Mouse (Mus musculus) left cerebral cortex, postnatal 4 days (tissue): ENCODE data around the gene Tmem145. TPM values are rescaled to one million over a fixed set of nuclear protein-coding genes. Genes with fewer than 3 reads are reported as not detected.
A peak's percentile ranks its signal among the peaks of the same experiment; 100 is the strongest.
"Not testable (repeated sequence)": the region's sequence is repeated elsewhere in the genome, so short reads cannot be mapped to it uniquely, and the experiment has no call there.

Source experiments
- DNase-seq: peaks from one replicate; pipeline ENCODE4 v3.0.0-alpha.2; 2022
- intact Hi-C: fragments of 180-260 bp; cut with DNase I; formaldehyde crosslinking; loops from one replicate; pipeline ENCODE4 v1.15.1; 2025
- total RNA-seq, 2 experiments: library from RNA; stranded (reverse); gene quantifications; 2 replicates each; pipeline ENCODE4 v1.2.3; 2021

Tmem145 gene
- total RNA-seq, 2 experiments from 2014 or later: 99.6 to 104 TPM

DNA sequence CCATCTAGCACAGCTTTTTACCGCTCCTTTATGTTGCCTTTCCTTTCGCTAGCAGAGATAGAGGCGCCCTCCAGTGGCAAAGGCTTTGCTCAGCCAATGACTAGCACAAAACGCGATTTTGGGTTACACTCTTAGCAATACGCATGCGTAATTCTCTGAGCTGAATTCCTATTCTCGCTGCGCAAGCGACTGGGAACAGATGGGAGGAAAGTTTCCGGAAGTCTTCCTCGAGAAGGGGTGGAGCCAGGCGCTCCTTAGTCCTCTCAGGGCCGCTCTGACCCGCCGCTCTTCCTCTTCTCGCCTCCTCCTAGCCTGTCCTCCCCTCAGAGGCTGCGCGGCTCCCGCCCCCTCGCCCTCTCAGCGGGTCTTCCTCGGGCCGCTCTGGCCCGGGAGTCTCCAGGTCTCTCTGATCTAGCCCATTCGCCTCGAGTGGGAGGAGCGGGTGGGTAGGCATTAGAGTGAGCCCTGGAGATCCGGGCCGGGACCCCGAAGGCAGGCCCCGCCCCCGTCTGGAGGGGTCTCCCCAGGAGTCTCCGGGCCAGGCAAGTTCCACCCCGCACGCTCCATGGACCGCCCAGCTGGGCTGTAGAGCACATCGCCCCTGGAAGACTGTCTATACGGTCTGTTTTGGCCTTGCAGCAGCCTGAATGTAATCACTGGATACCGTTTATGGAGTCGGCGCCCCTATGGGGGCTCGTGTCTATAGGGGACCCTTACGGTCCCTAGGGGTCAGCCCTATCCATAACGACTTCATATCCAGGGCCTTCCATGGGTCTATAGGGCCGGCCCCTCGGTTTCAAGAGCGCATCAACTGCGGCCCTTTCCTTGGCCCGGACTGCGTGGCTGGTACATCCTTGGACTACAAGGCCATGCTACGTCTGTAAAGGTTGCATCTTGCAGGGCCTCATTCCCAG lies 10.9 kb downstream of the Tmem145 start, which contains the start of gene Megf8:
Gene Megf8, plus strand, starts transcription at position 633 of the 914 bp plus-strand sequence.
- peak; percentile 97 for DNase-seq
- intact Hi-C loops: no loop called here

DNA sequence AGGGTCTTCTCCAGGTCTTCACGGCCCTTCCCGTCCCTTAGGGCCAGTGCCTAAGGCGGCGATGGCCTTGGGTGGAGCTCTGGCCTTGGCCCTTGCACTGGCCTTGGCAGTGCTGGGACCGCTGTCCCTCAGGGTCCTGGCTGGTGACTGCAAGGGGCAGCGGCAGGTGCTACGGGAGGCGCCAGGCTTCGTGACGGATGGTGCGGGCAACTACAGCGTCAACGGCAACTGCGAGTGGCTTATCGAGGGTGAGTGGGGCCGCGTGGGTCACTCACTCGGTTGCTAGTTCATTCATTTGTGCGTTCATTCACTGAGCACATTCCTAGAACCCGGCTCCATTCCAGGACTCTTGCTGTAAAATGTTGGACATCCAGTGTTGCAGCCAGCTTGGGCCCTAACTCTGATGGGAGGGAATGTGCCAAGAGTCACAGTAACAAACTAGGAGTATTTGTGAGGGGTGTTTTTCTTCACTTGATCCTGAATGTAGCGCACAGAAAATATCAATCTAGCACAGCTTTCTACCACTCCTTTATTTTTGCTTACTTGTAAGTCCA lies 11.6 kb downstream of the Tmem145 start:
- DNase-seq: peak; percentile 39
- intact Hi-C loops: no loop called here

GRCm38 (mm10) chr7:25322058-25322484 lies 16.2 kb downstream of the Tmem145 start:
- DNase-seq: no peak
- intact Hi-C loops: no loop called here

- intact Hi-C loops: no loop called here
- no peak for DNase-seq
Observed at GRCm38 (mm10) chr7:25323219-25323618, 17.3 kb downstream of the Tmem145 start.

DNA sequence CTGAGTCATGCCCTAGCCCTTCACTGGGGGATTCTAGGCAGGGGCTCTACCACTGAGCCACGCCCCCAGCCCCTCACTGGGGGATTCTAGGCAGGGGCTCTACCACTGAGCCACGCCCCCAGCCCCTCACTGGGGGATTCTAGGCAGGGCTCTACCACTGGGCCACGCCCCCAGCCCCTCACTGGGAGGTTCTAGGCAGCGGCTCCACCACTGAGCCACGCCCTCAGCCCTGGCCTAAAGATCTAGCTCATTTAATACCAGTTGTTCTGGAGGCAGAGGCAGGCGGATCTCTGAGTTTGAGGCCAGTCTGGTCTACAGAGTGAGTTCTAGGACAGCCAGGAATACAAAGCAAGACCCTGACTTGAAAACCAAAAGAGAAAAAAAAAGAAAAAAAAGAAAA lies 19.5 kb downstream of the Tmem145 start:
- DNase-seq, intact Hi-C loops: not testable (repeated sequence)

DNA sequence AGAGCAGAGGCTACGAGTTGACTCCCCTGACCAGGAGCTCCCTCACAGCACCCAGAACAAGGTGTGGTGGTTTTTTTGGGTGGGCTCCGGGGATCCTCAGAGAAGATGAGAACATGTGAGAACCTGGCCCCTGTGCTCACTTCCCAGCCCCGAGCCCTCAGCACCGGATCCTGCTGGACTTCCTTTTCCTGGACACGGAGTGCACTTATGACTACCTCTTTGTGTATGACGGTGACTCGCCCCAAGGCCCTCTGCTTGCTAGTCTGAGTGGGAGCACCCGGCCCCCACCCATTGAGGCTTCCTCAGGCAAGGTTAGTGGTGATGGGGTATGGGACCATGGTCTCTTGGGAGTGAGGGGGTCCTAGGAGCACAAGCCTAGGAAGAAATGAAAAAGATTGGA lies 20.3 kb downstream of the Tmem145 start:
- intact Hi-C loops: no loop called here
- DNase-seq: no peak

- peak; percentile 82 for DNase-seq
- intact Hi-C loops: no loop called here
Observed at GRCm38 (mm10) chr7:25333596-25334307, 27.8 kb downstream of the Tmem145 start.

DNA sequence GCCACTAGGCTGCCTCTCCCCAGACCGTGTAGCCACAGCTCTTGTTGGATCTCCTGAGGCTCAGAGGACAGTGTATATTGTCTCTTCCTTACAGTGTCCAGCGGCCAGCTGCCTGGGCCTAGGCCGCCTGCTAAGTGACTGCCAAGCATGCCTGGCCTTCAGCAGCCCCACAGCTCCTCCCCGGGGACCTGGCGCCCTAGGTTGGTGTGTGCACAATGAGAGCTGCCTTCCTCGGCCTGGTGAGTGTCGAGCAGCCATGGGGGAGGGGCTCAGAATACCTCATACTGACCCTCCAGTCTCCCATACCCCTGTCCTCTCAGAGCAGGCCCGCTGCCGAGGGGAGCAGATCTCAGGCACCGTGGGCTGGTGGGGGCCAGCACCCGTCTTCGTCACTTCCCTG lies 28.6 kb downstream of the Tmem145 start:
- intact Hi-C loops: no loop called here
- DNase-seq: no peak

GRCm38 (mm10) chr7:25339329-25339728 lies 33.4 kb downstream of the Tmem145 start:
- intact Hi-C loops: no loop called here
- no peak for DNase-seq

DNA sequence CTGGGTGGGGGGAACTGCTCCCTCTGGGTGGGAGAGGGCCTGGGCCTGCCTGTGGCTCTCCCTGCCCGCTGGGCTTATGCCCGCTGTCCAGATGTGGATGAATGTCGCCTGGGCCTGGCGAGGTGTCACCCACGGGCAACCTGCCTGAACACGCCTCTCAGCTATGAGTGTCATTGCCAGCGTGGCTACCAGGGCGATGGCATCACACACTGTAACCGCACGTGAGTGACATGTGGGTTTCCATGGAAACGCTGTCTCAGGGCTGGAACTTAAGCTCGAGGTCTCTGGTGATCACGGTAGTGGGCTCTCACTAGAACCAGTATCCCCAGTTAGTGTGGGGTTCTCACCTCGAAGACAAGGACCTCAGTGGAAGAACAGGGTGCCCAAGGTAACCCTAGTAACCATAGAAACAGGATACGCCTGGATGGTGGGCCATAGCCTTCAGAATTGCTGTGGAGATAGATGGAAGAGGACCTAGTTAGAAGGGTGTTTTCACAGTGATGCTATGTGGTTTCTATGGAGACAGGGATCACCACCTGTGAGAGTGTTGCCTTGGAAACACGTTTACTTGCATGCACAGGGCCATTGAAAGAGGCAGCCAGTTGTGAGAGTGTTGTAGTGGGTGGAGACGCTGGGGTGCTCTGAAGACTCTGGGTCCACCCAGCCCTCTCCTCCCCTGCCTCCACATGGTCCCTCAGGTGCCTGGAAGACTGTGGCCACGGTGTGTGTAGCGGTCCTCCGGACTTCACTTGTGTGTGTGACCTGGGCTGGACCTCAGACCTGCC lies 35.3 kb downstream of the Tmem145 start:
- intact Hi-C loops: no loop called here
- DNase-seq: no peak

GRCm38 (mm10) chr7:25348861-25349260 lies 43.0 kb downstream of the Tmem145 start:
- intact Hi-C loops: no loop called here
- no peak for DNase-seq

- intact Hi-C loops: no loop called here
- peak; percentile 77 for DNase-seq
Observed at GRCm38 (mm10) chr7:25358721-25359206, 52.9 kb downstream of the Tmem145 start.

DNA sequence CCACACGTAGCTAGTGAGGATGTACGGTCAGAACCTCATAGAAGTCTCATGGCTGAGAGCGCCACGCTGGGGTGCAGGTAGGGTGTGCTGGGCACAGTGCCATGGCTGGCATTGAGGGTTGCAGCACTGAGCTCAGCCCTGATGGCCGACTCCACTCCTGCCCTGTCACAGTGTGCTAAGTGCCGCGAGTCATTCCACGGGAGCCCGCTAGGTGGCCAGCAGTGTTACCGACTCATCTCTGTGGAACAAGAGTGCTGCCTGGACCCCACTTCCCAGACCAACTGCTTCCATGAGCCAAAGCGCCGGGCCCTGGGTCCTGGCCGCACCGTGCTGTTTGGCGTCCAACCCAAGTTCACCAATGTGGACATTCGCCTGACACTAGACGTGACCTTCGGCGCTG lies 57.2 kb downstream of the Tmem145 start:
- intact Hi-C loops: no loop called here

GRCm38 (mm10) chr7:25363632-25364031 lies 57.7 kb downstream of the Tmem145 start:
- intact Hi-C loops: no loop called here
- no peak for DNase-seq

More for the DNA sequence above, 57.2 kb downstream of the Tmem145 start:
- peak; percentile 48 for DNase-seq

Other genes with a start within 250 kb of the Tmem145 start
- 100 to 1,000 TPM; 204 to 219 TPM for gene Grik5, start 233.8 kb upstream of the Tmem145 start, total RNA-seq
- gene Zfp574, start 233.5 kb upstream of the Tmem145 start, total RNA-seq: 10 to 100 TPM; 25.2 to 26.9 TPM
- gene Pou2f2, start 126.4 kb upstream of the Tmem145 start, total RNA-seq: 10 to 100 TPM; 17.7 to 18.7 TPM
- 10 to 100 TPM; 15.1 to 16.8 TPM for gene Dedd2, start 85.5 kb upstream of the Tmem145 start, total RNA-seq
- gene Zfp526, start 84.7 kb upstream of the Tmem145 start, total RNA-seq: 1 to 10 TPM; 6.5 to 7.8 TPM
- gene Gsk3a, start 68.3 kb upstream of the Tmem145 start, total RNA-seq: 100 to 1,000 TPM; 195 to 197 TPM
- gene Erf, start 55.3 kb upstream of the Tmem145 start, total RNA-seq: 10 to 100 TPM; 29.4 to 36.1 TPM
- 100 to 1,000 TPM; 324 to 333 TPM for gene Cic, start 38.4 kb upstream of the Tmem145 start, total RNA-seq
- 100 to 1,000 TPM; 234 to 250 TPM for gene Pafah1b3, start 8.1 kb upstream of the Tmem145 start, total RNA-seq
- under 1 TPM; 0.52 to 0.87 TPM for gene Prr19, start 4.7 kb upstream of the Tmem145 start, total RNA-seq
- gene Megf8, start 11.1 kb downstream of the Tmem145 start, total RNA-seq: 10 to 100 TPM; 81.0 to 89.9 TPM
- not detected for gene Cnfn, start 63.6 kb downstream of the Tmem145 start, total RNA-seq
- 1 to 10 TPM; 8.3 to 9.0 TPM for gene Lipe, start 92.6 kb downstream of the Tmem145 start, total RNA-seq
- not detected for gene Cxcl17, start 106.8 kb downstream of the Tmem145 start, total RNA-seq
- 1 to 10 TPM in 1 of 2 experiments, under 1 TPM in 1; 0.70 to 1.0 TPM for gene Ceacam1, start 171.5 kb downstream of the Tmem145 start, total RNA-seq
- gene Ceacam2, start 233.8 kb downstream of the Tmem145 start, total RNA-seq: not detected